In the genomic region with DNA sequence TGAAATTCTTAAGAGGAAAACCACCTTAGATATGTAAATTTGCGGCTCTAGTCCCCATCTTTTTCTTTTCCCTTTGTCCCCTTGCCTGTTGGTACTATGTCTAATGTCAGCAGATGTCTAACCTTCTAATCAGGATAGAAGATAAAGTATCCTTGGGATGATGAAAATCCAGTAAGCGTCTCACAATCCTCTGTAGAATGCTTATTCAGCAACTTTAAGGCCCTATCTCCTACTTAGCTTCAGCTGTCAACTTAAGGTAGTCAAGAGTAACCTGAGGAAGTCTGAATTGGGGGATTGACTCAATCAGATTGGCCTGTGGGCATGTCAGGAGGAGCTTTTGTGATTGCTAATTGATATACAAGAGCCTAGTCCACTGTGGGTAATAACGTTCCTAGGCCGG, we compare ENCODE assay signal across 30 mouse cellular contexts.
"Had no signal": no experiment of that assay in that cellular context is flagged by ENCODE, and none has a peak within 500 bp of the region (broad histone marks: within the 10 kb centered on the region; RNA-seq: fewer than 3 reads in every experiment).

No protein-coding gene starts in this region.

- H3K27ac ChIP-seq: left cerebral cortex, adult 2 months; limb, embryonic 10.5 days; limb, embryonic 12.5 days; limb, embryonic 13.5 days; limb, embryonic 15.5 days; liver, embryonic 12.5 days; liver, embryonic 13.5 days; liver, embryonic 14.5 days; liver, embryonic 15.5 days; lung, embryonic 15.5 days; macrophage; midbrain, embryonic 10.5 days; midbrain, embryonic 12.5 days; midbrain, embryonic 13.5 days had no signal

- H3K4me1 ChIP-seq: limb, embryonic 12.5 days; limb, embryonic 13.5 days; limb, embryonic 15.5 days; liver, embryonic 12.5 days; liver, embryonic 13.5 days; liver, embryonic 15.5 days; lung, embryonic 15.5 days; megakaryocyte, embryonic 14.5 days; midbrain, embryonic 10.5 days; midbrain, embryonic 12.5 days; midbrain, embryonic 13.5 days had no signal

- H3K4me2 ChIP-seq: limb, embryonic 12.5 days; limb, embryonic 13.5 days; limb, embryonic 15.5 days; liver, embryonic 11.5 days; liver, embryonic 12.5 days; liver, embryonic 13.5 days; liver, embryonic 15.5 days; lung, embryonic 14.5 days; lung, embryonic 15.5 days; midbrain, embryonic 12.5 days; midbrain, embryonic 13.5 days had no signal

- H3K36me3 ChIP-seq: limb, embryonic 10.5 days; limb, embryonic 12.5 days; limb, embryonic 13.5 days; limb, embryonic 15.5 days; liver, embryonic 12.5 days; liver, embryonic 13.5 days; liver, embryonic 15.5 days; lung, embryonic 15.5 days; midbrain, embryonic 10.5 days; midbrain, embryonic 12.5 days; midbrain, embryonic 13.5 days had no signal

- H3K9ac ChIP-seq: limb, embryonic 12.5 days; limb, embryonic 13.5 days; limb, embryonic 15.5 days; liver, embryonic 12.5 days; liver, embryonic 13.5 days; liver, embryonic 14.5 days; liver, embryonic 15.5 days; liver, postnatal 0 days; lung, embryonic 14.5 days; lung, embryonic 15.5 days; midbrain, embryonic 12.5 days; midbrain, embryonic 13.5 days had no signal

- H3K9me3 ChIP-seq: limb, embryonic 10.5 days; limb, embryonic 12.5 days; limb, embryonic 13.5 days; limb, embryonic 15.5 days; liver, embryonic 12.5 days; liver, embryonic 13.5 days; liver, embryonic 15.5 days; lung, embryonic 15.5 days; megakaryocyte, embryonic 14.5 days; midbrain, embryonic 10.5 days; midbrain, embryonic 12.5 days; midbrain, embryonic 13.5 days had no signal

- H3K27me3 ChIP-seq: limb, embryonic 12.5 days; limb, embryonic 13.5 days; limb, embryonic 15.5 days; liver, embryonic 12.5 days; liver, embryonic 13.5 days; liver, embryonic 15.5 days; lung, embryonic 15.5 days; megakaryocyte, embryonic 14.5 days; midbrain, embryonic 12.5 days; midbrain, embryonic 13.5 days had no signal

- ATAC-seq: liver, embryonic 12.5 days; liver, postnatal 0 days; lung, postnatal 0 days; midbrain, embryonic 13.5 days; midbrain, embryonic 16.5 days had no signal

- H3K4me3 ChIP-seq: left cerebral cortex, adult 2 months; limb, embryonic 10.5 days; limb, embryonic 12.5 days; limb, embryonic 13.5 days; limb, embryonic 15.5 days; liver, embryonic 12.5 days; liver, embryonic 13.5 days; liver, embryonic 15.5 days; lung, embryonic 15.5 days; megakaryocyte, embryonic 14.5 days; midbrain, embryonic 10.5 days; midbrain, embryonic 12.5 days; midbrain, embryonic 13.5 days; myocyte had no signal

- DNase-seq: left cerebral cortex, postnatal 4 days; liver; liver, embryonic 13.5 days; liver, postnatal 0 days; lung, adult 18-20 months; lung, adult 2 months; lung, embryonic 14.5 days; lung, postnatal 10 days; lung, postnatal 14 days; lung, postnatal 36 days; lung, postnatal 4 days; midbrain, embryonic 14.5 days had no signal
